Mouse (Mus musculus): ENCODE measurements at regions not wholly inside any gene's neighbourhood (a gene's known extent, or its start where the extent isn't known, plus 50 kb on each side); places are given as distances from the start of the nearest gene placed in this dataset.

GRCm38 (mm10) chr5:52092273-52092672, 98.0 kb downstream of the Dhx15 start:
- DNase-seq (ENCODE audit: low spot score in 2 of 2) = no peak

- no peak for DNase-seq (ENCODE audit: low spot score in 2 of 2)
Measured at GRCm38 (mm10) chr5:52088131-52088530, 102.2 kb downstream of the Dhx15 start.

- DNase-seq (ENCODE audit: low spot score in 2 of 2) = no peak
Measured at GRCm38 (mm10) chr5:52086766-52087429, 103.4 kb downstream of the Dhx15 start.

GRCm38 (mm10) chr5:52080268-52080667, 110.0 kb downstream of the Dhx15 start:
- peak in 1 of 2 experiments; percentile 25 for DNase-seq (ENCODE audit: low spot score in 2 of 2)

GRCm38 (mm10) chr5:52077696-52078095, 112.6 kb downstream of the Dhx15 start:
- DNase-seq (ENCODE audit: low spot score in 2 of 2) = no peak

GRCm38 (mm10) chr5:52075096-52075495, 115.2 kb downstream of the Dhx15 start:
- DNase-seq (ENCODE audit: low spot score in 2 of 2) = no peak

GRCm38 (mm10) chr5:52064804-52065451, 125.4 kb downstream of the Dhx15 start:
- DNase-seq (ENCODE audit: low spot score in 2 of 2) = peak; percentile 87 to 90

- DNase-seq (ENCODE audit: low spot score in 2 of 2) = no peak
Measured at GRCm38 (mm10) chr5:52062214-52062613, 128.1 kb downstream of the Dhx15 start.

- DNase-seq (ENCODE audit: low spot score in 2 of 2) = no peak
Measured at GRCm38 (mm10) chr5:52061226-52061625, 129.1 kb downstream of the Dhx15 start.

GRCm38 (mm10) chr5:52057261-52057660, 133.1 kb downstream of the Dhx15 start:
- no peak for DNase-seq (ENCODE audit: low spot score in 2 of 2)

- DNase-seq (ENCODE audit: low spot score in 2 of 2) = no peak
Measured at GRCm38 (mm10) chr5:52052072-52052465, 138.2 kb downstream of the Dhx15 start.

- peak; percentile 42 to 63 for DNase-seq (ENCODE audit: low spot score in 2 of 2)
Measured at GRCm38 (mm10) chr5:52051383-52052071, 138.8 kb downstream of the Dhx15 start.

- no peak for DNase-seq (ENCODE audit: low spot score in 2 of 2)
Measured at GRCm38 (mm10) chr5:52048790-52049189, 141.5 kb downstream of the Dhx15 start.

- DNase-seq (ENCODE audit: low spot score in 2 of 2) = no peak
Measured at GRCm38 (mm10) chr5:52046704-52047103, 143.6 kb downstream of the Dhx15 start.

- no peak for DNase-seq (ENCODE audit: low spot score in 2 of 2)
Measured at GRCm38 (mm10) chr5:52044101-52044500, 146.2 kb downstream of the Dhx15 start.

GRCm38 (mm10) chr5:52041447-52041846, 148.9 kb downstream of the Dhx15 start:
- DNase-seq (ENCODE audit: low spot score in 2 of 2) = no peak

- peak; percentile 62 to 72 for DNase-seq (ENCODE audit: low spot score in 2 of 2)
Measured at GRCm38 (mm10) chr5:52040427-52041312, 149.6 kb downstream of the Dhx15 start.

- DNase-seq (ENCODE audit: low spot score in 2 of 2) = no peak
Measured at GRCm38 (mm10) chr5:52035339-52035738, 155.0 kb downstream of the Dhx15 start.

- DNase-seq (ENCODE audit: low spot score in 2 of 2) = no peak
Measured at GRCm38 (mm10) chr5:52027478-52027877, 162.8 kb downstream of the Dhx15 start.

- no peak for DNase-seq (ENCODE audit: low spot score in 2 of 2)
Measured at GRCm38 (mm10) chr5:52026148-52026547, 164.2 kb downstream of the Dhx15 start.

GRCm38 (mm10) chr5:52023212-52023611, 167.1 kb downstream of the Dhx15 start:
- peak; percentile 79 to 83 for DNase-seq (ENCODE audit: low spot score in 2 of 2)

GRCm38 (mm10) chr5:52016992-52017391, 173.3 kb downstream of the Dhx15 start:
- DNase-seq (ENCODE audit: low spot score in 2 of 2) = no peak

Data from right cerebral cortex, adult 2 months (tissue).